Mouse (Mus musculus): ENCODE results near the gene Mid1. TPM values are rescaled to one million over a fixed set of nuclear protein-coding genes. Genes with fewer than 3 reads are reported as not detected.
"Not testable (repeated sequence)": the region's sequence is repeated elsewhere in the genome, so short reads cannot be mapped to it uniquely, and the experiment has no call there.

The Mid1 gene
- polyA plus RNA-seq, 1 experiment, result 15.2 TPM

DNA sequence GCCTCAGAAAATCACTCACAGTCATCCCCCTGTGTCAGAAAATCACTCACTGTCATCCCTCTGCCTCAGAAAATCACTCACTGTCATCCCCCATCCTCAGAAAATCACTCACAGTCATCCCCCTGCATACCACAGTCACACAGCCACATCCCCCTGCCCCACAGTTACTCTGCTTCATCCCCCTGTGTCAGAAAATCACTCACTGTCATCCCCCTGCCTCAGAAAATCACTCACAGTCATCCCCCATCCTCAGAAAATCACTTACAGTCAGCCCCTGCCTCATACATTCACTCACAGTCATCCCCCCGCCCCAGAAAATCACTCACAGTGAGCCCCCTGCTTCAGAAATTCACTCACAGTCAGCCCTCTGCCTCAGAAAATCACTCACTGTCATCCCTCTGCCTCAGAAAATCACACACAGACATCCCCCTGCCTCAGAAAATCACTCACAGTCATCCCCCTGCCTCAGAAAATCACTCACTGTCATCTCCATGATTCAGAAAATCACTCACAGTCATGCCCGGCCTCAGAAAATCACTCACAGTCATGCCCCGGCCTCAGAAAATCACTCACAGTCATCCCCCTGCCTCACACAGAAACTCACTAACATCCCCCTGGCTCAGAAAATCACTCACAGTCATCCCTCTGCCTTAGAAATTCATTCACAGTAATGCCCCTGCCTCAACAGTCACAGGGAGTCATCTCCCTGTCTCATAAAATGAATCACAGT is 315.1 kb downstream of the Mid1 start:
- not testable (repeated sequence) for H3K27me3 ChIP-seq (ENCODE audit: control insufficient read depth, insufficient read depth, insufficient read length); H3K4me3 ChIP-seq (ENCODE audit: insufficient read depth, poor library complexity, severe bottlenecking); H3ac ChIP-seq (ENCODE audit: control insufficient read depth, insufficient read length, low read depth); H3K79me2 ChIP-seq (ENCODE audit: control insufficient read depth, insufficient read depth); H3K36me3 ChIP-seq (ENCODE audit: control insufficient read depth, insufficient read depth); H3K79me3 ChIP-seq (ENCODE audit: low read depth)

DNA sequence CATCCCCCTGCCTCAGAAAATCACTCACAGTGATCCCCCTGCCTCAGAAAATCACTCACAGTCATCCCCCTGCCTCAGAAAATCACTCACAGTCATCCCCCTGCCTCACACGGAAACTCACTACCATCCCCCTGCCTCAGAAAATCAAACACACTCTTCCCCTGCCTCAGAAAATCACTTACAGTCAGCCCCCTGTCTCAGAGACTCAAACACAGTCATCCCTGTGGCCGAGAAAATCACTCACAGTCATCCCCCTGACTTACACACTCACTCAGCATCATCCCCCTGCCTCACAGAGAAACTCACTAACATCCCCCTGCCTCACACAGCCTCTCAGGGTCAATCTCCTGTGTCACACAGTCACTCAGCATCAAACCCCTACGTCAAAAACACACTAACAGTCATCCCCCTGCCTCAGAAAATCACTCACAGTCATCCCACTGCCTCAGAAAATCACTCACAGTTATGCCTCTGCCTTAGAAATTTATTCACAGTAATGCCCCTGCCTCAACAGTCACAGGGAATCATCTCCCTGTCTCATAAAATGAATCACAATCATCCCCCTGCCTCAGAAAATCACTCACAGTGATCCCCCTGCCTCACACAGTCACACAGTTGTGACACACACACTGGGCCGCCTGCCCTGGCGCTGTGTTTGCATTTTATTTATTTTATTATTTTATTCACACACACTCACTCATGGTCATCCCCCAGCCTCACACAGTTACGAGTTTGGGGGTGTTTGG is 315.8 kb downstream of the Mid1 start:
- not testable (repeated sequence) for H3K36me3 ChIP-seq (ENCODE audit: control insufficient read depth, insufficient read depth); H3ac ChIP-seq (ENCODE audit: control insufficient read depth, insufficient read length, low read depth); H3K79me2 ChIP-seq (ENCODE audit: control insufficient read depth, insufficient read depth); H3K79me3 ChIP-seq (ENCODE audit: low read depth); H3K27me3 ChIP-seq (ENCODE audit: control insufficient read depth, insufficient read depth, insufficient read length); H3K4me3 ChIP-seq (ENCODE audit: insufficient read depth, poor library complexity, severe bottlenecking)

DNA sequence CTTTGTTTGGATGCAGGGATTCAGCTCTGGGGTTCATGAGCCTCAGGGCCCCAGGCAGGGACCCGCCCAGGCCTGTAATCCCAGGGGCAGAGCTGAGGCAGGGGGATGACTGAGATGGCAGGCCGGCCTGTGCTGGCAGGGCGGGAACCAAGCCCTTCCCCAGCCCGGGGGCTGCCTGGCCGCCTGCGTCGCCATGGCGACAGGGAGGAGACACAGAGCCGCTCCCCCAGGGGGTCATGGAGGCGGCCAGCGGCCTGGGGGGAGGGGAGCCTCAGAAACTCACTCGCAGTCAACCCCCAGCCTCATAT is 316.3 kb downstream of the Mid1 start:
- not testable (repeated sequence) for H3K79me2 ChIP-seq (ENCODE audit: control insufficient read depth, insufficient read depth); H3K4me3 ChIP-seq (ENCODE audit: insufficient read depth, poor library complexity, severe bottlenecking); H3K36me3 ChIP-seq (ENCODE audit: control insufficient read depth, insufficient read depth); H3ac ChIP-seq (ENCODE audit: control insufficient read depth, insufficient read length, low read depth); H3K27me3 ChIP-seq (ENCODE audit: control insufficient read depth, insufficient read depth, insufficient read length); H3K79me3 ChIP-seq (ENCODE audit: low read depth)

DNA sequence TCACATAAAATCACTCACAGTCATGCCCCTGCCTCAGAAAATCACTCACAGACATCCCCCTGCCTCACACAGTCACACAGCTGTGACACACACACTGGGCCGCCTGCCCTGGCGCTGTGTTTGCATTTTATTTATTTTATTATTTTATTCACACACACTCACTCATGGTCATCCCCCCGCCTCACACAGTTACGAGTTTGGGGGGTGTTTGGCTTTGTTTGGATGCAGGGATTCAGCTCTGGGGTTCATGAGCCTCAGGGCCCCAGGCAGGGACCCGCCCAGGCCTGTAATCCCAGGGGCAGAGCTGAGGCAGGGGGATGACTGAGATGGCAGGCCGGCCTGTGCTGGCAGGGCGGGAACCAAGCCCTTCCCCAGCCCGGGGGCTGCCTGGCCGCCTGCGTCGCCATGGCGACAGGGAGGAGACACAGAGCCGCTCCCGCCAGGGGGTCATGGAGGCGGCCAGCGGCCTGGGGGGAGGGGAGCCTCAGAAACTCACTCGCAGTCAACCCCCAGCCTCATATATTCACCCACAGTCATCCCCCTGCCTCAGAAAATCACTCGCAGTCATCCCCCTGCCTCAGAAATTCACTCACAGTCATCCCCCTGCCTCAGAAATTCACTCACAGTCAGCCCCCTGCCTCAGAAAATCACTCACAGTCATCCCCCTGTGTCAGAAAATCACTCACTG is 317.7 kb downstream of the Mid1 start:
- H3K79me2 ChIP-seq (ENCODE audit: control insufficient read depth, insufficient read depth); H3K4me3 ChIP-seq (ENCODE audit: insufficient read depth, poor library complexity, severe bottlenecking); H3ac ChIP-seq (ENCODE audit: control insufficient read depth, insufficient read length, low read depth); H3K27me3 ChIP-seq (ENCODE audit: control insufficient read depth, insufficient read depth, insufficient read length); H3K36me3 ChIP-seq (ENCODE audit: control insufficient read depth, insufficient read depth); H3K79me3 ChIP-seq (ENCODE audit: low read depth): not testable (repeated sequence)

DNA sequence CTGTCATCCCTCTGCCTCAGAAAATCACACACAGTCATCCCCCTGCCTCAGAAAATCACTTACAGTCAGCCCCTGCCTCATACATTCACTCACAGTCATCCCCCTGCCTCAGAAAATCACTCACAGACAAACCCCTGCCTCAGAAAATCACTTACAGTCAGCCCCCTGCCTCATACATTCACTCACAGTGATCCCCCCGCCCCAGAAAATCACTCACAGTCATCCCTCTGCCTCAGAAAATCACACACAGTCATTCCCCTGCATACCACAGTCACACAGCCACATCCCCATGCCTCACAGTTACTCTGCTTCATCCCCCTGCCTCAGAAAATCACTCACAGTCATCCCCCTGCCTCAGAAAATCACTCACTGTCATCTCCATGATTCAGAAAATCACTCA is 318.5 kb downstream of the Mid1 start:
- not testable (repeated sequence) for H3K36me3 ChIP-seq (ENCODE audit: control insufficient read depth, insufficient read depth); H3K79me3 ChIP-seq (ENCODE audit: low read depth); H3K79me2 ChIP-seq (ENCODE audit: control insufficient read depth, insufficient read depth); H3K4me3 ChIP-seq (ENCODE audit: insufficient read depth, poor library complexity, severe bottlenecking); H3ac ChIP-seq (ENCODE audit: control insufficient read depth, insufficient read length, low read depth); H3K27me3 ChIP-seq (ENCODE audit: control insufficient read depth, insufficient read depth, insufficient read length)

DNA sequence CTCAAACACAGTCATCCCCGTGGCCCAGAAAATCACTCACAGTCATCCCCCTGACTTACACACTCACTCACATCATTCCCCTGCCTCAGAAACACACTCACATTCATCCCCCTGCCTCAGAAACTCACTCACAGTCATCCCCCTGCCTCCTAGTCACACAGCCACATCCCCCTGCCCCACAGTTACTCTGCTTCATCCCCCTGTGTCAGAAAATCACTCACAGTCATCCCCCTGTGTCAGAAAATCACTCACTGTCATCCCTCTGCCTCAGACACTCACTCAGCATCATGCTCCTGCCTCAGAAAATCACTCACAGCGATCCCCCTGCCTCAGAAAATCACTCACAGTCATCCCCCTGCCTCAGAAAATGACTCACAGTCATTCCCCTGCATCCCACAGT is 319.2 kb downstream of the Mid1 start:
- not testable (repeated sequence) for H3ac ChIP-seq (ENCODE audit: control insufficient read depth, insufficient read length, low read depth); H3K36me3 ChIP-seq (ENCODE audit: control insufficient read depth, insufficient read depth)

DNA sequence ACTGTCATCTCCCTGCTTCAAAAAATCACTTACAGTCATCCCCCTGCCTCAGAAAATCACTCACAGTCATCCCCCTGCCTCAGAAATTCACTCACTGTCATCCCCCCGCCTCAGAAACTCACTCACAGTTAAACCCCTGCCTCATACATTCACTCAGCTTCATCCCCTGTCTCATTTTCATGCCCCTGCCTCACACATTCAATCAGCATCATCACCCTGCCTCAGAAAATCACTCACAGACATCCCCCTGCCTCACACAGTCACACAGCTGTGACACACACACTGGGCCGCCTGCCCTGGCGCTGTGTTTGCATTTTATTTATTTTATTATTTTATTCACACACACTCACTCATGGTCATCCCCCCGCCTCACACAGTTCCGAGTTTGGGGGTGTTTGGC is 319.8 kb downstream of the Mid1 start:
- not testable (repeated sequence) for H3K79me2 ChIP-seq (ENCODE audit: control insufficient read depth, insufficient read depth); H3K79me3 ChIP-seq (ENCODE audit: low read depth); H3K27me3 ChIP-seq (ENCODE audit: control insufficient read depth, insufficient read depth, insufficient read length); H3ac ChIP-seq (ENCODE audit: control insufficient read depth, insufficient read length, low read depth); H3K36me3 ChIP-seq (ENCODE audit: control insufficient read depth, insufficient read depth); H3K4me3 ChIP-seq (ENCODE audit: insufficient read depth, poor library complexity, severe bottlenecking)

More for the DNA sequence above, 319.2 kb downstream of the Mid1 start:
- H3K79me3 ChIP-seq (ENCODE audit: low read depth); H3K79me2 ChIP-seq (ENCODE audit: control insufficient read depth, insufficient read depth); H3K27me3 ChIP-seq (ENCODE audit: control insufficient read depth, insufficient read depth, insufficient read length); H3K4me3 ChIP-seq (ENCODE audit: insufficient read depth, poor library complexity, severe bottlenecking): not testable (repeated sequence)

DNA sequence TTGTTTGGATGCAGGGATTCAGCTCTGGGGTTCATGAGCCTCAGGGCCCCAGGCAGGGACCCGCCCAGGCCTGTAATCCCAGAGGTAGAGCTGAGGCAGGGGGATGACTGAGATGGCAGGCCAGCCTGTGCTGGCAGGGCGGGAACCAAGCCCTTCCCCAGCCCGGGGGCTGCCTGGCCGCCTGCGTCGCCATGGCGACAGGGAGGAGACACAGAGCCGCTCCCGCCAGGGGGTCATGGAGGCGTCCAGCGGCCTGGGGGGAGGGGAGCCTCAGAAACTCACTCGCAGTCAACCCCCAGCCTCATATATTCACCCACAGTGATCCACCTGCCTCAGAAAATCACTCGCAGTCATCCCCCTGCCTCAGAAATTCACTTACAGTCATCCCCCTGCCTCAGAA is 320.2 kb downstream of the Mid1 start:
- not testable (repeated sequence) for H3K36me3 ChIP-seq (ENCODE audit: control insufficient read depth, insufficient read depth); H3ac ChIP-seq (ENCODE audit: control insufficient read depth, insufficient read length, low read depth); H3K27me3 ChIP-seq (ENCODE audit: control insufficient read depth, insufficient read depth, insufficient read length); H3K79me3 ChIP-seq (ENCODE audit: low read depth); H3K4me3 ChIP-seq (ENCODE audit: insufficient read depth, poor library complexity, severe bottlenecking); H3K79me2 ChIP-seq (ENCODE audit: control insufficient read depth, insufficient read depth)

DNA sequence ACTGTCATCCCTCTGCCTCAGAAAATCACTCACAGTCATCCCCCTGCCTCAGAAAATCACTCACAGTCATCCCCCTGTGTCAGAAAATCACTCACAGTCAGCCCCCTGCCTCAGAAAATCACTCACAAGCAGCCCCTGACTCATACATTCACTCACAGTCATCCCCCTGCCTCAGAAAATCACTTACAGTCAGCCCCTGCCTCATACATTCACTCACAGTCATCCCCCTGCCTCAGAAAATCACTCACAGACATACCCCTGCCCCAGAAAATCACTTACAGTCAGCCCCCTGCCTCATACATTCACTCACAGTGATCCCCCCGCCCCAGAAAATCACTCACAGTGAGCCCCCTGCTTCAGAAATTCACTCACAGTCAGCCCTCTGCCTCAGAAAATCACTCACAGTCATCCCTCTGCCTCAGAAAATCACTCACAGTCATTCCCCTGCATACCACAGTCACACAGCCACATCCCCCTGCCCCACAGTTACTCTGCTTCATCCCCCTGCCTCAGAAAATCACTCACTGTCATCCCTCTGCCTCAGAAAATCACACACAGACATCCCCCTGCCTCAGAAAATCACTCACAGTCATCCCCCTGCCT is 320.8 kb downstream of the Mid1 start:
- not testable (repeated sequence) for H3K4me3 ChIP-seq (ENCODE audit: insufficient read depth, poor library complexity, severe bottlenecking); H3K79me3 ChIP-seq (ENCODE audit: low read depth); H3K36me3 ChIP-seq (ENCODE audit: control insufficient read depth, insufficient read depth); H3K27me3 ChIP-seq (ENCODE audit: control insufficient read depth, insufficient read depth, insufficient read length); H3ac ChIP-seq (ENCODE audit: control insufficient read depth, insufficient read length, low read depth)
- peaks cover 12% of the 10 kb centered on the region for H3K79me2 ChIP-seq (ENCODE audit: control insufficient read depth, insufficient read depth)

DNA sequence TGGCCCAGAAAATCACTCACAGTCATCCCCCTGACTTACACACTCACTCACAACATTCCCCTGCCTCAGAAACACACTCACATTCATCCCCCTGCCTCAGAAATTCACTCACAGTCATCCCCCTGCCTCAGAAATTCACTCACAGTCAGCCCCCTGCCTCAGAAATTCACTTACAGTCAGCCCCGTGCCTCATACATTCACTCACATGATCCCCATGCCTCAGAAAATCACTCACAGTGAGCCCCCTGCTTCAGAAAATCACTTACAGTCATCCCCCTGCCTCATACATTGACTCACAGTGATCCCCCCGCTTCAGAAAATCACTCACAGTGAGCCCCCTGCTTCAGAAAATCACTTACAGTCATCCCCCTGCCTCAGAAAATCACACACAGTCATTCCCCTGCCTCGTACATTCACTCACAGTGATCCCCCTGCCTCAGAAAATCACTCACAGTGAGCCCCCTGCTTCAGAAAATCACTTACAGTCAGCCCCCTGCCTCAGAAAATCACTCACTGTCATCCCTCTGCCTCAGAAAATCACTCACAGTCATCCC is 321.8 kb downstream of the Mid1 start:
- not testable (repeated sequence) for H3ac ChIP-seq (ENCODE audit: control insufficient read depth, insufficient read length, low read depth); H3K36me3 ChIP-seq (ENCODE audit: control insufficient read depth, insufficient read depth); H3K79me3 ChIP-seq (ENCODE audit: low read depth); H3K4me3 ChIP-seq (ENCODE audit: insufficient read depth, poor library complexity, severe bottlenecking); H3K27me3 ChIP-seq (ENCODE audit: control insufficient read depth, insufficient read depth, insufficient read length)
- peaks cover 22% of the 10 kb centered on the region for H3K79me2 ChIP-seq (ENCODE audit: control insufficient read depth, insufficient read depth)

DNA sequence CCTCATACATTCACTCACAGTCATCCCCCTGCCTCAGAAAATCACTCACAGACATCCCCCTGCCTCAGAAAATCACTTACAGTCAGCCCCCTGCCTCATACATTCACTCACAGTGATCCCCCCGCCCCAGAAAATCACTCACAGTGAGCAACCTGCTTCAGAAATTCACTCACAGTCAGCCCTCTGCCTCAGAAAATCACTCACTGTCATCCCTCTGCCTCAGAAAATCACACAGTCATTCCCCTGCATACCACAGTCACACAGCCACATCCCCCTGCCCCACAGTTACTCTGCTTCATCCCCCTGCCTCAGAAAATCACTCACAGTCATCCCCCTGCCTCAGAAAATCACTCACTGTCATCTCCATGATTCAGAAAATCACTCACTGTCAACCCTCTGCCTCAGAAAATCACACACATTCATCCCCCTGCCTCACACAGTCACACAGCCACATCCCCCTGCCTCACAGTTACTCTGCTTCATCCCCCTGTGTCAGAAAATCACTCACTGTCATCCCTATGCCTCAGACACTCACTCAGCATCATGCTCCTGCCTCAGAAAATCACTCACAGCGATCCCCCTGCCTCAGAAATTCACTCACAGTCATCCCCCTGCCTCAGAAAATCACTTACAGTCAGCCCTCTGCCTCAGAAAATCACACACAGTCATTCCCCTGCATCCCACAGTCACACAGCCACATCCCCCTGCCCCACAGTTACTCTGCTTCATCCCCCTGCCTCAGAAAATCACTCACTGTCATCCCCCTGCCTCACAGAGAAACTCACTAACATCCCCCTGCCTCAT is 322.6 kb downstream of the Mid1 start:
- not testable (repeated sequence) for H3K36me3 ChIP-seq (ENCODE audit: control insufficient read depth, insufficient read depth); H3ac ChIP-seq (ENCODE audit: control insufficient read depth, insufficient read length, low read depth); H3K4me3 ChIP-seq (ENCODE audit: insufficient read depth, poor library complexity, severe bottlenecking); H3K27me3 ChIP-seq (ENCODE audit: control insufficient read depth, insufficient read depth, insufficient read length); H3K79me3 ChIP-seq (ENCODE audit: low read depth)
- peaks cover 23% of the 10 kb centered on the region for H3K79me2 ChIP-seq (ENCODE audit: control insufficient read depth, insufficient read depth)

All from C2C12 (cell line).